Mouse (Mus musculus) hindbrain, postnatal 0 days (tissue): ENCODE measurements around the gene Col23a1. TPM values are rescaled to one million over a fixed set of nuclear protein-coding genes. Genes with fewer than 3 reads are reported as not detected.
A peak's percentile ranks its signal among the peaks of the same experiment; 100 is the strongest.

Experiments
- ATAC-seq: fragments of 200-750 bp; cut with Nextera tagmentation; 2 replicates; pipeline ENCODE4 v1.8.0; 2017; ENCODE audit warnings: mild to moderate bottlenecking, moderate TSS enrichment, moderate library complexity
- DNase-seq: peaks from one replicate; pipeline ENCODE4 v3.0.0-alpha.2; 2015; ENCODE audit warnings: low spot score
- H3K27ac ChIP-seq: fragments of 300-500 bp; sonication (generic); 2 replicates; pipeline ENCODE4 v1.5.1; 2014; ENCODE audit warnings: mild to moderate bottlenecking
- H3K27me3 ChIP-seq: fragments of 300-500 bp; sonication (generic); 2 replicates; pipeline ENCODE4 v1.6.1; 2014; ENCODE audit warnings: low read length, mixed read lengths; ENCODE audit not compliant: insufficient read depth
- H3K36me3 ChIP-seq: fragments of 300-500 bp; sonication (generic); 2 replicates; pipeline ENCODE4 v1.6.1; 2014; ENCODE audit warnings: low read length, mixed read lengths; ENCODE audit not compliant: insufficient read depth
- H3K4me1 ChIP-seq: fragments of 300-500 bp; sonication (generic); 2 replicates; pipeline ENCODE4 v1.6.1; 2014; ENCODE audit warnings: antibody characterized with exemption, low read length, mixed read lengths; ENCODE audit not compliant: insufficient read depth
- H3K4me2 ChIP-seq: fragments of 300-500 bp; sonication (generic); 2 replicates; pipeline ENCODE4 v1.6.1; 2014; ENCODE audit warnings: low read depth, mild to moderate bottlenecking, low read length, moderate library complexity, mixed read lengths
- H3K4me3 ChIP-seq: fragments of 300-500 bp; sonication (generic); 2 replicates; pipeline ENCODE4 v1.5.1; 2014; ENCODE audit warnings: low read length
- H3K9ac ChIP-seq: fragments of 300-500 bp; sonication (generic); replicated peaks from 2 replicates; pipeline ENCODE4 v1.6.1; 2014; ENCODE audit warnings: mild to moderate bottlenecking, low read length, moderate library complexity, mixed read lengths
- H3K9me3 ChIP-seq: fragments of 300-500 bp; sonication (generic); 2 replicates; pipeline ENCODE4 v1.6.1; 2016; ENCODE audit warnings: low read length, mixed read lengths
- CTCF ChIP-seq: IDR thresholded peaks from 2 replicates; pipeline ENCODE4 v1.5.1; 2016; ENCODE audit warnings: antibody characterized with exemption, control low read depth, low read depth
- WGBS: fragments of 180-500 bp; shearing (Covaris S2); extraction: QIAGEN DNeasy Blood & Tissue Kit; methylation state at CpG from one replicate; pipeline ENCODE4 v1.1.7; 2014; 5-methylcytosine and 5-hydroxymethylcytosine counted together
- polyA plus RNA-seq: library from polyadenylated mRNA; unstranded; fragments of >200 nt; fragmentation: Nextera tagmentation; extraction: Ambion mirVana; gene quantifications from 2 replicates; pipeline ENCODE4 v1.2.1, GENCODE M21; 2015
- total RNA-seq: library from RNA; depleted of rRNA; stranded (reverse); fragments of >200 nt; gene quantifications from 2 replicates; pipeline ENCODE4 v1.2.3, GENCODE M21; 2014

Gene Col23a1
- total and polyA plus RNA-seq, 2 experiments from 2014 or later: 9.5 to 17.7 TPM

DNA sequence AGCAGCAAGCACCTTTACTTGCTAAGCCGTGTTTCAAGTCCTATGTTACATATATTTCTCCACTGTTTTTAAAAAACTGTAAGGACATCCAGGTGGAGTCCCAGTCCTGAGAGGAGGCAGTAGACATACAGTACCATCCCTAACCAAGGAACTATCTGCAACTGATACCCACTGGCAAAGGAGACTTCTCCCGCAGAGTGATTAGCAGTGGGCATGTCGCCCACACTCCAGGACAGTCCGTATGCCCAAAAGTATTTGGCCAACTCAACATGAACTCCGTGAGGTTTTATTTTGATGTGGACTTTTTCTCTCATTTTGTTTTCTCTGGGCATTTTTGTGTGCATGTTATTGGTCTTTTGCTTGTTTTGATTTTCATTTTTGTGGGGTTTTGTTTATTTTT lies 161.6 kb downstream of the Col23a1 start:
- Histone ChIP-seq H3K4me2 (no peak overlapping the region), H3K36me3 (no peaks in the 10 kb centered on the region), H3K9me3 (no peaks in the 10 kb centered on the region), H3K4me3 (no peak overlapping the region), H3K27ac (no peak overlapping the region), H3K4me1 (no peaks in the 10 kb centered on the region; the same call in 1 of the 2 replicates), H3K27me3 (no peaks in the 10 kb centered on the region), H3K9ac (no peak overlapping the region)
- no peak for TF ChIP-seq CTCF
- ATAC-seq: no peak
- no peak for DNase-seq
- WGBS: 64% methylated on average over 5 of the region's 5 CpGs

DNA sequence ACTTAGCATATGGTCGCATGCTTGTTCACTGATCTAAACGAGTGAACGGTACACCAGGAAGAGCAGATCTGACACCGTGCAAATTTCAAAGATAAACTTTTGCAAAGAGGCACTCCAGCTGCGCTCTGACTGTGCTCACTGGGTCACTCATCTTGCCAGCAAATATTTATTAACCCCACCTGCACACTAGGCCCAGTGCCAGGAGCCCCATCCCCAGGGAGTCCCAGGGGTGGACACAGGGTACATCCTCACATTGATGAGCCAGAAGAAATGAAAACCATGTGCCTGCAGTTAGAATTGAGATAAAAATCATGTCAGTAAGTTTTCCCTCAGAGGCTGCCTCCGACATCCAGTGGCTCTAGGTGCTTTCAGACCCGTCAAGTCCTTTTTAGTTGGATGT lies 162.2 kb downstream of the Col23a1 start:
- 42% methylated on average over 7 of the region's 7 CpGs for WGBS
- Histone ChIP-seq H3K4me2 (no peak overlapping the region), H3K4me3 (no peak overlapping the region), H3K27me3 (no peaks in the 10 kb centered on the region), H3K9me3 (no peaks in the 10 kb centered on the region), H3K36me3 (no peaks in the 10 kb centered on the region), H3K4me1 (no peaks in the 10 kb centered on the region; the same call in 1 of the 2 replicates), H3K9ac (no peak overlapping the region), H3K27ac (no peak overlapping the region)
- DNase-seq (no peak), ATAC-seq (no peak)
- no peak for TF ChIP-seq CTCF

DNA sequence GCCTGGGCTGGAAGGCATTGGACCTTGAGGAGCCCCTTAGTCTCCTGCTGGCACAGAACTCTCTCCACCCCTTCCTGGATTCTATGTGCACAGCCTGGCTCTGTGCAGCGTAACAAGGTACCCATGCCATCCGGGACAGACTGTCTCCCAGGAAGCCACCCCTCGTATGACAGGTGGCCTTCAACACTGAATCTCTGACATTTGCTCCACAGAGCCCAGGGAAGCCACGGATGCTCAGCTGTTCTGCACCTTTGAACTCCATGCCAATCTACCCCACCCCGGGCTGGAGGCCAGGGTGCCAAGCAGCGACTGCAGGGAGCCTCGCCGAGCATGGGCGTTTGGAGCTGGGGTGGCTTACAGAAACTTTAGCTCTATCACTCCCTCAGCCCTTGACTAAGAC lies 164.0 kb downstream of the Col23a1 start:
- Histone ChIP-seq H3K27me3 (no peaks in the 10 kb centered on the region), H3K4me3 (no peak overlapping the region), H3K27ac (no peak overlapping the region), H3K4me2 (no peak overlapping the region), H3K4me1 (peaks cover 4% of the 10 kb centered on the region; the same call in 1 of the 2 replicates), H3K9ac (no peak overlapping the region), H3K36me3 (no peaks in the 10 kb centered on the region), H3K9me3 (no peaks in the 10 kb centered on the region)
- TF ChIP-seq CTCF: no peak
- WGBS: 77% methylated on average over 9 of the region's 9 CpGs
- DNase-seq: no peak
- no peak for ATAC-seq

DNA sequence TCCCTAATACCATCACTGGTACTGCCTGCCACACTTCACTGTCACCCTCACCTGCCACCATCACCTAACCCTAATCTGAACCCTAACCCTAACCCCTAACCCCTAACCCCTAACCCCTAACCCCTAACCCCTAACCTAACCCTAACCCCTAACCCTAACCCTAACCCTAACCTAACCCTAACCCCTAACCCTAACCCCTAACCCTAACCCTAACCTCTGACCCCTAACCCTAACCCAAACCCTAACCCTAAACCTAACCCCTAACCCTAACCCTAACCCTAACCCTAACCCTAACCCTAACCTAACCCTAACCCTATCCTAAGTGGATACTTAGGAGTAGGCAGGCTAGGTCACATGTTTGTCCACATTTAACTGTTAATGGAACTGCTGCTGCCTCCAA lies 165.8 kb downstream of the Col23a1 start:
- no peak for TF ChIP-seq CTCF
- Histone ChIP-seq H3K4me3 (no peak overlapping the region), H3K4me2 (no peak overlapping the region), H3K4me1 (peaks cover 14% of the 10 kb centered on the region), H3K27ac (no peak overlapping the region), H3K9ac (no peak overlapping the region), H3K9me3 (no peaks in the 10 kb centered on the region), H3K36me3 (no peaks in the 10 kb centered on the region), H3K27me3 (no peaks in the 10 kb centered on the region)
- DNase-seq: no peak
- no peak for ATAC-seq

DNA sequence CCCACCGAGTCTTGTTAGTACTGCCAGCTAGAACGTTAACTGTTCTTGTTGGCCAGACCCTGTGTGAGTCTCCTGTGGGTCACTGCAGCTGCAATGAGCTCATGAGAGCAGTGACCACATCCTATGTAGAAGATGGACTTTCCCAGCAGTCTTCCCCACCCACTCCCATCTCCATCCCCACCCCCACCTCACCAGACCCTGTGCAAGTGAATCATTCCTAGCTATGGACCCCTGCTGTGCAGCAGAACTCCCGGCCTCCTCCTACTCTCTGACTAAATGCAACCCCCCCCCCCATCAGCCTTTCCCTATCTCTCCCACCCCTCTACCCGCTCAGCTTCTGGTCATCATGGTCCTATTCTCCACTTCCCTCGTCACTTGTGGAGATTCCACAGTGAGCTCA lies 167.9 kb downstream of the Col23a1 start:
- Histone ChIP-seq H3K9me3 (no peaks in the 10 kb centered on the region), H3K27me3 (no peaks in the 10 kb centered on the region), H3K4me3 (no peak overlapping the region), H3K4me2 (no peak overlapping the region), H3K9ac (no peak overlapping the region), H3K27ac (no peak overlapping the region), H3K4me1 (peaks cover 14% of the 10 kb centered on the region), H3K36me3 (no peaks in the 10 kb centered on the region)
- ATAC-seq: no peak
- TF ChIP-seq CTCF: no peak
- DNase-seq: no peak
- 47% methylated on average over 5 of the region's 5 CpGs for WGBS

DNA sequence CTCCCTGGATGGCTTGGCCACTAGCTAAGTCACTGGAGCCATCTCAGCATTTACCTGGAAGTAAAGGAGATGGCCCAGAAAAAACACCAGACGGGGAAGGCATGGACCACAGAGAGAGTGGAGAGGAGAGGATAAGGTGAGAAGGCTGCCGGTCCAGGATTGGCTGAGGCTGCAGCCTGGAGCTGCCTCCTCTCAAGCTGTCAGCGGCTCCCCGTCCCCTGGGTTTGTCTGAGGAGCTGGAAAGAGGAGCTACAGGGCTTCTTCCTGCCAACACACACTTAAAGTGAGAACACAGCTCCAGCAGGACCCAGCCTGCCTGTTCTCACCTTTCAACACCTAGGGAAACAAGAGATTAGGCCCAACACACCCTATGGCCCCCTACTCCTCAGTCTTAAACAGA lies 168.9 kb downstream of the Col23a1 start:
- Histone ChIP-seq H3K4me3 (no peak overlapping the region), H3K9me3 (no peaks in the 10 kb centered on the region), H3K4me2 (no peak overlapping the region), H3K36me3 (no peaks in the 10 kb centered on the region), H3K9ac (no peak overlapping the region), H3K27ac (peak overlapping the region; percentile 71; the same call in 1 of the 2 replicates), H3K27me3 (no peaks in the 10 kb centered on the region), H3K4me1 (peaks cover 14% of the 10 kb centered on the region)
- ATAC-seq (no peak), DNase-seq (no peak)
- no peak for TF ChIP-seq CTCF
- 49% methylated on average over 4 of the region's 4 CpGs for WGBS

DNA sequence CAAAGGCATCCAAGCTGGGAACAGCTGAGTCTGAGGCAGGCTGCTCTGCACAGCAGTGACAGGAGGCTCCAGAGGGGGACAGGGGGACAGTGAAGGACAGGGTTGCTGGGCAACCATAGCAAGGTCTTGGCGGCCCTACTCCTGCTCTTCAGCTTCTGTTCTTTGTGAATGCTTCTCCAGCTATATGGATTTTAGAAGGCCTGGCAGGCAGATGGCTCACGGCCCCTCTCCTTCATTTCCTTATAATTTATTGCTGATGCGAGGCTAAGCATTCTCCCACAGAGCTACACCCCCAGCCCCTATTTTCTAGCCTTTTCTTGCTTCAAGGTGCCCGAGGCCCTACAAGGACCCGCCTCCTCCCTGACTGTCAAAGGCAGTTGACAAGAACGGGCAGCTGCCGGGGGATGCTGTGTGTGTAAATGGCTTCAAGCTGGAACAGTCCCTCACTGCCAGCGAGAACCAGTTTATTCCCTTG lies 169.9 kb downstream of the Col23a1 start:
- Histone ChIP-seq H3K27ac (peak overlapping the region; percentile 71), H3K4me3 (no peak overlapping the region), H3K27me3 (no peaks in the 10 kb centered on the region), H3K36me3 (no peaks in the 10 kb centered on the region), H3K4me2 (no peak overlapping the region), H3K9ac (no peak overlapping the region), H3K4me1 (peaks cover 14% of the 10 kb centered on the region), H3K9me3 (no peaks in the 10 kb centered on the region)
- WGBS: 16% methylated on average over 8 of the region's 8 CpGs
- ATAC-seq (peak; percentile 96), DNase-seq (peak; percentile 78)
- TF ChIP-seq CTCF: no peak
